Mouse (Mus musculus): ENCODE measurements around the gene Prnp.

Prnp gene

GRCm38 (mm10) chr2:131949767-131950597, 40.3 kb downstream of the Prnp start:
- peak; percentile 30 for DNase-seq

- DNase-seq = no peak
Observed at GRCm38 (mm10) chr2:131950598-131951095, 40.9 kb downstream of the Prnp start, which contains the start of gene Prnd. Gene Prnd (plus strand): TSS chr2:131950861.

- DNase-seq = no peak
Observed at GRCm38 (mm10) chr2:131952456-131952855, 42.7 kb downstream of the Prnp start.

- no peak for DNase-seq
Observed at GRCm38 (mm10) chr2:131952961-131953538, 43.3 kb downstream of the Prnp start.

- no peak for DNase-seq
Observed at GRCm38 (mm10) chr2:131953711-131954110, 44.0 kb downstream of the Prnp start.

GRCm38 (mm10) chr2:131954835-131955234, 45.1 kb downstream of the Prnp start:
- DNase-seq = no peak

GRCm38 (mm10) chr2:131955264-131955663, 45.5 kb downstream of the Prnp start:
- DNase-seq = peak; percentile 37

GRCm38 (mm10) chr2:131956336-131957256, 46.9 kb downstream of the Prnp start:
- DNase-seq = no peak

GRCm38 (mm10) chr2:131957731-131958222, 48.0 kb downstream of the Prnp start:
- no peak for DNase-seq

- DNase-seq = no peak
Observed at GRCm38 (mm10) chr2:131961671-131962070, 51.9 kb downstream of the Prnp start.

GRCm38 (mm10) chr2:131970597-131970996, 60.9 kb downstream of the Prnp start:
- no peak for DNase-seq

GRCm38 (mm10) chr2:131971098-131971497, 61.4 kb downstream of the Prnp start:
- no peak for DNase-seq

- no peak for DNase-seq
Observed at GRCm38 (mm10) chr2:131976663-131977062, 66.9 kb downstream of the Prnp start.

- no peak for DNase-seq
Observed at GRCm38 (mm10) chr2:131980866-131981265, 71.1 kb downstream of the Prnp start.

- DNase-seq = peak; percentile 58
Observed at GRCm38 (mm10) chr2:131982546-131983196, 72.9 kb downstream of the Prnp start.

GRCm38 (mm10) chr2:131987950-131988349, 78.2 kb downstream of the Prnp start:
- no peak for DNase-seq
